In genomic region chr11:50198219-50198846, GRCm38 (mm10) we compare ENCODE assay signal across 23 mouse cellular contexts. TPM values are rescaled to one million over a fixed set of nuclear protein-coding genes. Genes with fewer than 3 reads are reported as not detected.
DNase-seq lines count a peak whose midpoint lies in the region; ATAC-seq and TF ChIP-seq lines count a peak whose summit lies in the region.
"Had no signal": no experiment of that assay in that cellular context is flagged by ENCODE, and none has a peak within 500 bp of the region (broad histone marks: within the 10 kb centered on the region; RNA-seq: fewer than 3 reads in every experiment).

No protein-coding gene starts in this region.

- no peaks in the 10 kb centered on the region for H3K27me3 ChIP-seq in kidney, adult 2 months (replicated peaks; ENCODE audit: control insufficient read depth, insufficient read depth, low read length)
- H3K27me3 ChIP-seq in kidney, embryonic 14.5 days (ENCODE audit: control insufficient read depth, insufficient read depth, low read length), result no peaks in the 10 kb centered on the region
- no peaks in the 10 kb centered on the region for H3K27me3 ChIP-seq in midbrain, embryonic 13.5 days
- no peaks in the 10 kb centered on the region for H3K27me3 ChIP-seq in midbrain, embryonic 14.5 days (ENCODE audit: control insufficient read depth, insufficient read depth, low read length)
- no peaks in the 10 kb centered on the region for H3K27me3 ChIP-seq in liver, embryonic 13.5 days
- H3K27me3 ChIP-seq in cerebellum, adult 2 months (ENCODE audit: control insufficient read depth, insufficient read depth, low read length), result no peaks in the 10 kb centered on the region
- H3K27me3 ChIP-seq: embryonic facial prominence, embryonic 15.5 days; hindbrain, embryonic 12.5 days had no signal

- WGBS in kidney, adult 2 months, result 74% methylated on average over 4 of the region's 5 CpGs
- 88% methylated on average over 3 of the region's 5 CpGs for WGBS in kidney, embryonic 14.5 days
- 93% methylated on average over 4 of the region's 5 CpGs for WGBS in midbrain, embryonic 13.5 days
- 93% methylated on average over 3 of the region's 5 CpGs for WGBS in midbrain, embryonic 14.5 days
- 75% methylated on average over 4 of the region's 5 CpGs for WGBS in liver, embryonic 13.5 days (ENCODE audit: insufficient replicate concordance)
- WGBS in cerebellum, adult 2 months, result 75% methylated on average over 4 of the region's 5 CpGs

- H3K4me2 ChIP-seq in kidney, embryonic 14.5 days (replicated peaks; ENCODE audit: low read depth, low read length), result no peak overlapping the region
- no peak overlapping the region for H3K4me2 ChIP-seq in midbrain, embryonic 13.5 days (replicated peaks)
- no peak overlapping the region for H3K4me2 ChIP-seq in midbrain, embryonic 14.5 days (ENCODE audit: low read length)
- no peak overlapping the region for H3K4me2 ChIP-seq in liver, embryonic 13.5 days
- H3K4me2 ChIP-seq: embryonic facial prominence, embryonic 15.5 days; hindbrain, embryonic 12.5 days had no signal

- no peak for ATAC-seq in kidney, embryonic 14.5 days (ENCODE audit: low FRiP score, low TSS enrichment)
- 0 out of 2 replicates have a peak, but pooled peaks have one; percentile 24 for ATAC-seq in midbrain, embryonic 13.5 days
- ATAC-seq in midbrain, embryonic 14.5 days (ENCODE audit: low FRiP score, low TSS enrichment), result no peak
- no peak for ATAC-seq in liver, embryonic 13.5 days (ENCODE audit: low read depth)
- ATAC-seq: forebrain, embryonic 14.5 days; hindbrain, embryonic 16.5 days had no signal

- H3K4me1 ChIP-seq in kidney, adult 2 months (ENCODE audit: control insufficient read depth, insufficient read depth, low read length), result peaks cover 3% of the 10 kb centered on the region; the same call in 1 of the 2 replicates
- no peaks in the 10 kb centered on the region for H3K4me1 ChIP-seq in kidney, embryonic 14.5 days (ENCODE audit: control insufficient read depth, insufficient read depth, low read length)
- H3K4me1 ChIP-seq in midbrain, embryonic 13.5 days (replicated peaks), result no peaks in the 10 kb centered on the region
- H3K4me1 ChIP-seq in midbrain, embryonic 14.5 days (ENCODE audit: control insufficient read depth, insufficient read depth, low read length), result no peaks in the 10 kb centered on the region
- peaks cover 33% of the 10 kb centered on the region for H3K4me1 ChIP-seq in liver, embryonic 13.5 days (replicated peaks)
- 0 out of 2 replicates have a peak, but pooled peaks cover 3% of the 10 kb centered on the region for H3K4me1 ChIP-seq in cerebellum, adult 2 months (ENCODE audit: control insufficient read depth, insufficient read depth, low read length)
- H3K4me1 ChIP-seq: embryonic facial prominence, embryonic 15.5 days; forebrain, embryonic 10.5 days; hindbrain, embryonic 12.5 days had no signal

- H3K36me3 ChIP-seq in kidney, adult 2 months (ENCODE audit: control insufficient read depth, insufficient read depth, low read length), result peaks cover 26% of the 10 kb centered on the region
- peaks cover 56% of the 10 kb centered on the region for H3K36me3 ChIP-seq in kidney, embryonic 14.5 days (ENCODE audit: control insufficient read depth, insufficient read depth, low read length)
- H3K36me3 ChIP-seq in midbrain, embryonic 13.5 days, result peaks cover 93% of the 10 kb centered on the region
- H3K36me3 ChIP-seq in midbrain, embryonic 14.5 days (ENCODE audit: control insufficient read depth, insufficient read depth, low read length), result peaks cover 76% of the 10 kb centered on the region
- H3K36me3 ChIP-seq in liver, embryonic 13.5 days, result peaks cover 61% of the 10 kb centered on the region

- no peak for TF ChIP-seq POLR2A in kidney, adult 2 months (IDR thresholded peaks at IDR 0.05; ENCODE audit: low read depth, low read length)
- TF ChIP-seq POLR2A in cerebellum, adult 2 months (IDR thresholded peaks at IDR 0.05; ENCODE audit: borderline replicate concordance, insufficient read depth, low read length), result no peak

- no peak for TF ChIP-seq CTCF in kidney, adult 2 months (conservative IDR thresholded peaks at IDR 0.05; ENCODE audit: insufficient read depth, insufficient read length, low read depth, low read length)
- TF ChIP-seq CTCF in cerebellum, adult 2 months (IDR thresholded peaks at IDR 0.05; ENCODE audit: borderline replicate concordance, insufficient read depth, low read depth, low read length), result no peak

- H3K9me3 ChIP-seq in kidney, embryonic 14.5 days (ENCODE audit: control insufficient read depth, low read length), result no peaks in the 10 kb centered on the region
- H3K9me3 ChIP-seq in midbrain, embryonic 13.5 days, result no peaks in the 10 kb centered on the region
- H3K9me3 ChIP-seq in midbrain, embryonic 14.5 days (ENCODE audit: control insufficient read depth, low read length), result no peaks in the 10 kb centered on the region
- no peaks in the 10 kb centered on the region for H3K9me3 ChIP-seq in liver, embryonic 13.5 days (replicated peaks)
- H3K9me3 ChIP-seq: embryonic facial prominence, embryonic 15.5 days; forebrain, embryonic 10.5 days; G1E; heart, embryonic 10.5 days; hindbrain, embryonic 12.5 days had no signal

- no peak overlapping the region for H3K9ac ChIP-seq in kidney, embryonic 14.5 days (ENCODE audit: low read depth, low read length)
- no peak overlapping the region for H3K9ac ChIP-seq in midbrain, embryonic 13.5 days (replicated peaks)
- no peak overlapping the region for H3K9ac ChIP-seq in midbrain, embryonic 14.5 days (replicated peaks; ENCODE audit: low read length)
- H3K9ac ChIP-seq in liver, embryonic 13.5 days, result no peak overlapping the region
- H3K9ac ChIP-seq: embryonic facial prominence, embryonic 15.5 days; hindbrain, embryonic 12.5 days had no signal

- H3K4me3 ChIP-seq in kidney, adult 2 months (ENCODE audit: insufficient read depth, low read depth, low read length), result no peak overlapping the region
- no peak overlapping the region for H3K4me3 ChIP-seq in kidney, embryonic 14.5 days (ENCODE audit: low read length)
- no peak overlapping the region for H3K4me3 ChIP-seq in midbrain, embryonic 13.5 days (replicated peaks)
- no peak overlapping the region for H3K4me3 ChIP-seq in midbrain, embryonic 14.5 days (replicated peaks; ENCODE audit: low read depth, low read length)
- no peak overlapping the region for H3K4me3 ChIP-seq in liver, embryonic 13.5 days (replicated peaks)
- H3K4me3 ChIP-seq in cerebellum, adult 2 months (replicated peaks; ENCODE audit: insufficient read depth, low read depth, low read length), result no peak overlapping the region
- H3K4me3 ChIP-seq: embryonic facial prominence, embryonic 15.5 days; erythroblast, embryonic 14.5 days; forebrain, embryonic 10.5 days; heart, embryonic 10.5 days; hindbrain, embryonic 12.5 days had no signal

- peak; percentile 61 for DNase-seq in kidney, adult 2 months
- DNase-seq in midbrain, embryonic 14.5 days, result no peak
- no peak for DNase-seq in liver, embryonic 13.5 days
- DNase-seq in cerebellum, adult 2 months, result no peak
- no peak for DNase-seq in frontal cortex, postnatal 14 days (ENCODE audit: low spot score in 2 of 2)
- DNase-seq: adrenal gland, postnatal 10 days; cerebellum, adult 18-20 months; cerebellum, postnatal 10 days; embryo, embryonic 11 days; gastrocnemius, postnatal 36 days; heart, adult 18-20 months; heart, postnatal 10 days; heart, postnatal 4 days had no signal

- H3K27ac ChIP-seq in kidney, adult 2 months (ENCODE audit: insufficient read depth, low read depth, low read length), result no peak overlapping the region
- no peak overlapping the region for H3K27ac ChIP-seq in kidney, embryonic 14.5 days (ENCODE audit: low read depth, low read length)
- no peak overlapping the region for H3K27ac ChIP-seq in midbrain, embryonic 13.5 days
- H3K27ac ChIP-seq in midbrain, embryonic 14.5 days (replicated peaks; ENCODE audit: low read depth, low read length), result no peak overlapping the region
- peak overlapping the region; percentile 6; the same call in 1 of the 2 replicates for H3K27ac ChIP-seq in liver, embryonic 13.5 days
- H3K27ac ChIP-seq in cerebellum, adult 2 months (ENCODE audit: insufficient read depth, low read length), result no peak overlapping the region
- H3K27ac ChIP-seq: embryonic facial prominence, embryonic 15.5 days; forebrain, embryonic 10.5 days; heart, embryonic 10.5 days; hindbrain, embryonic 12.5 days had no signal

RNA-seq across cellular contexts. Expression of gene Sqstm1, which starts 12.3 kb away (rescaled TPM):
- 337 and 344 TPM in 2 replicates for polyA plus RNA-seq in kidney, adult 2 months (2012; rRNA removed)
- 128 and 197 TPM in 2 replicates for polyA plus RNA-seq in kidney, embryonic 14.5 days (2014; fragmentation: Nextera tagmentation; extraction: Ambion mirVana)
- 271 and 280 TPM in 2 replicates for polyA plus RNA-seq in midbrain, embryonic 13.5 days (2015; fragmentation: Nextera tagmentation; extraction: Ambion mirVana)
- 293 and 312 TPM in 2 replicates for polyA plus RNA-seq in midbrain, embryonic 14.5 days (2014; fragmentation: Nextera tagmentation; extraction: Ambion mirVana)
- polyA plus RNA-seq in liver, embryonic 13.5 days (2015; fragmentation: Nextera tagmentation; extraction: Ambion mirVana), result 132 and 133 TPM in 2 replicates
- polyA plus RNA-seq in cerebellum, adult 2 months (2012; rRNA removed), result 377 and 381 TPM in 2 replicates

RNA-seq across cellular contexts. Expression of gene Mgat4b, which starts 12.4 kb away (rescaled TPM):
- 85.4 and 105 TPM in 2 replicates for polyA plus RNA-seq in kidney, adult 2 months (2012; rRNA removed)
- 37.0 and 39.2 TPM in 2 replicates for polyA plus RNA-seq in kidney, embryonic 14.5 days (2014; fragmentation: Nextera tagmentation; extraction: Ambion mirVana)
- polyA plus RNA-seq in midbrain, embryonic 13.5 days (2015; fragmentation: Nextera tagmentation; extraction: Ambion mirVana), result 18.0 and 30.1 TPM in 2 replicates
- polyA plus RNA-seq in midbrain, embryonic 14.5 days (2014; fragmentation: Nextera tagmentation; extraction: Ambion mirVana), result 41.3 and 59.6 TPM in 2 replicates
- polyA plus RNA-seq in liver, embryonic 13.5 days (2015; fragmentation: Nextera tagmentation; extraction: Ambion mirVana), result 11.4 and 12.1 TPM in 2 replicates
- 65.1 and 68.9 TPM in 2 replicates for polyA plus RNA-seq in cerebellum, adult 2 months (2012; rRNA removed)

RNA-seq across cellular contexts. Expression of gene Mrnip, which starts 24.1 kb away (rescaled TPM):
- polyA plus RNA-seq in kidney, adult 2 months (2012; rRNA removed), result 21.0 and 21.1 TPM in 2 replicates
- 21.8 and 22.0 TPM in 2 replicates for polyA plus RNA-seq in kidney, embryonic 14.5 days (2014; fragmentation: Nextera tagmentation; extraction: Ambion mirVana)
- 34.1 and 35.1 TPM in 2 replicates for polyA plus RNA-seq in midbrain, embryonic 13.5 days (2015; fragmentation: Nextera tagmentation; extraction: Ambion mirVana)
- 37.0 and 38.8 TPM in 2 replicates for polyA plus RNA-seq in midbrain, embryonic 14.5 days (2014; fragmentation: Nextera tagmentation; extraction: Ambion mirVana)
- 8.1 and 8.5 TPM in 2 replicates for polyA plus RNA-seq in liver, embryonic 13.5 days (2015; fragmentation: Nextera tagmentation; extraction: Ambion mirVana)
- 22.5 and 24.2 TPM in 2 replicates for polyA plus RNA-seq in cerebellum, adult 2 months (2012; rRNA removed)

RNA-seq across cellular contexts. Expression of gene Ltc4s, which starts 40.1 kb away (rescaled TPM):
- polyA plus RNA-seq in kidney, adult 2 months (2012; rRNA removed), result 33.8 and 46.3 TPM in 2 replicates
- polyA plus RNA-seq in kidney, embryonic 14.5 days (2014; fragmentation: Nextera tagmentation; extraction: Ambion mirVana), result 1.6 and 1.9 TPM in 2 replicates
- 0.89 and 1.2 TPM in 2 replicates for polyA plus RNA-seq in midbrain, embryonic 13.5 days (2015; fragmentation: Nextera tagmentation; extraction: Ambion mirVana)
- polyA plus RNA-seq in midbrain, embryonic 14.5 days (2014; fragmentation: Nextera tagmentation; extraction: Ambion mirVana), result 1.0 and 2.5 TPM in 2 replicates
- 0.49 and 0.99 TPM in 2 replicates for polyA plus RNA-seq in liver, embryonic 13.5 days (2015; fragmentation: Nextera tagmentation; extraction: Ambion mirVana)
- 9.0 and 12.8 TPM in 2 replicates for polyA plus RNA-seq in cerebellum, adult 2 months (2012; rRNA removed)
- polyA plus RNA-seq: erythroblast, embryonic 14.5 days; G1E had no signal
